Mouse (Mus musculus): Measurements from ENCODE around the gene Vmn1r84.

Vmn1r84 gene

DNA sequence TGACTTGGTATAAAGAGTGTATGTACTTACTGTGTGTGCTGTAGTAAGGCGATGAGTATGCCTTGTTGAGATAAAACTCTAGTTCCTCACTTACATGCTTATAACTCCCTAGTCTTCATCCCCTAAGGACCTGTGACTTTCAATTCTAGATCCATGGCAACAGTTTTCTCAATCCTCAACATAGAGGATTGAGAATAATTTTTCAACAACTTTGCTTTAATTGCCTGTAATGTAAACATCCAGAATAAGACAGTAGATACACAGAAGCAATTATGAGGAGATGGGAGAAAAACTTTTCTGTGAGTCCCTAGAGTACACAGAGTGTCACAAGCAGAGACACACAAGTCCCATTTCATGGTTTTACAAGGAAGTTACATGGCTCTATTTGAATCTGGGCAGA is at the start of gene Vmn1r84:
Gene Vmn1r84, minus strand, starts transcription at position 101 of the 400 bp plus-strand sequence.
- DNase-seq (ENCODE audit: low read depth in 1 of 2, low spot score in 2 of 2), result no peak

- DNase-seq (ENCODE audit: low read depth in 1 of 2, low spot score in 2 of 2), result no peak
Observed at GRCm38 (mm10) chr7:12329381-12329780, 39.7 kb downstream of the Vmn1r84 start, which contains the start of gene Vmn1r83. Gene Vmn1r83 (minus strand): TSS chr7:12329481.

Measured in monocyte, adult 2 months (primary cell).